ENCODE assay signal across 9 mouse cellular contexts in genomic region chr2:91931328-91932159, GRCm38 (mm10). TPM values are rescaled to one million over a fixed set of nuclear protein-coding genes. Genes with fewer than 3 reads are reported as not detected.
A peak's percentile ranks its signal among the peaks of the same experiment; 100 is the strongest.
DNase-seq lines count a peak whose midpoint lies in the region; ATAC-seq lines count a peak whose summit lies in the region.
"Had no signal": no experiment of that assay in that cellular context is flagged by ENCODE, and none has a peak within 500 bp of the region (broad histone marks: within the 10 kb centered on the region; RNA-seq: fewer than 3 reads in every experiment).

No protein-coding gene starts in this region.

- intact Hi-C loops in heart, postnatal 25 days (cut with DNase I): no loop called here

- DNase-seq in heart, postnatal 25 days (ENCODE audit: low spot score): no peak
- peak; percentile 91 for DNase-seq in ZHBTc4 (ENCODE audit: low read depth, low spot score)
- peak; percentile 96 for DNase-seq in forebrain, embryonic 10.5 days (ENCODE audit: extremely low spot score, low spot score)
- no peak for DNase-seq in urinary bladder, postnatal 10 days (ENCODE audit: low spot score)
- DNase-seq in frontal cortex, postnatal 14 days (ENCODE audit: low spot score in 2 of 2): no peak

- H3K36me3 ChIP-seq in heart, embryonic 12.5 days: peaks cover 38% of the 10 kb centered on the region
- H3K36me3 ChIP-seq in forebrain, embryonic 10.5 days (replicated peaks): peaks cover 63% of the 10 kb centered on the region
- H3K36me3 ChIP-seq in intestine, embryonic 16.5 days (ENCODE audit: control insufficient read depth, insufficient read depth, low read length): peaks cover 14% of the 10 kb centered on the region
- peaks cover 21% of the 10 kb centered on the region for H3K36me3 ChIP-seq in midbrain, embryonic 12.5 days

- ATAC-seq in heart, embryonic 12.5 days (ENCODE audit: insufficient number of reproducible peaks, low FRiP score): peak; percentile 61
- ATAC-seq in intestine, embryonic 16.5 days: peak; percentile 49
- ATAC-seq in midbrain, embryonic 12.5 days (ENCODE audit: low FRiP score, low read depth): peak; percentile 85

- 0 out of 2 replicates have a peak, but pooled peaks cover 2% of the 10 kb centered on the region for H3K27me3 ChIP-seq in heart, embryonic 12.5 days (replicated peaks)
- H3K27me3 ChIP-seq in forebrain, embryonic 10.5 days (ENCODE audit: poor library complexity, severe bottlenecking): peaks cover 13% of the 10 kb centered on the region; the same call in 1 of the 2 replicates
- H3K27me3 ChIP-seq in intestine, embryonic 16.5 days (replicated peaks; ENCODE audit: control insufficient read depth, insufficient read depth, low read length): no peaks in the 10 kb centered on the region
- peaks cover 6% of the 10 kb centered on the region; the same call in 1 of the 2 replicates for H3K27me3 ChIP-seq in midbrain, embryonic 12.5 days

- H3K27ac ChIP-seq in heart, embryonic 12.5 days (ENCODE audit: poor library complexity, severe bottlenecking): peak overlapping the region; percentile 89
- H3K27ac ChIP-seq in forebrain, embryonic 10.5 days: peak overlapping the region; percentile 100
- peak overlapping the region; percentile 86 for H3K27ac ChIP-seq in intestine, embryonic 16.5 days (ENCODE audit: low read length)
- H3K27ac ChIP-seq in midbrain, embryonic 12.5 days (replicated peaks): peak overlapping the region; percentile 94

- H3K4me1 ChIP-seq in heart, embryonic 12.5 days (replicated peaks): peaks cover 58% of the 10 kb centered on the region
- peaks cover 85% of the 10 kb centered on the region for H3K4me1 ChIP-seq in forebrain, embryonic 10.5 days
- H3K4me1 ChIP-seq in intestine, embryonic 16.5 days (ENCODE audit: control insufficient read depth, insufficient read depth, low read length): peaks cover 47% of the 10 kb centered on the region
- peaks cover 44% of the 10 kb centered on the region for H3K4me1 ChIP-seq in midbrain, embryonic 12.5 days

- peak overlapping the region; percentile 62 for H3K4me3 ChIP-seq in heart, embryonic 12.5 days
- H3K4me3 ChIP-seq in forebrain, embryonic 10.5 days: peak overlapping the region; percentile 83
- H3K4me3 ChIP-seq in intestine, embryonic 16.5 days (ENCODE audit: low read length): peak overlapping the region; percentile 63
- H3K4me3 ChIP-seq in midbrain, embryonic 12.5 days: peak overlapping the region; percentile 76

- WGBS in heart, embryonic 12.5 days: 2% methylated on average over 49 of the region's 50 CpGs
- under 1% methylated on average over 50 of the region's 50 CpGs for WGBS in forebrain, embryonic 10.5 days
- 3% methylated on average over 50 of the region's 50 CpGs for WGBS in intestine, embryonic 16.5 days
- under 1% methylated on average over 49 of the region's 50 CpGs for WGBS in midbrain, embryonic 12.5 days

- peak overlapping the region; percentile 68 for H3K4me2 ChIP-seq in heart, embryonic 12.5 days
- H3K4me2 ChIP-seq in intestine, embryonic 16.5 days (ENCODE audit: low read depth, low read length): peak overlapping the region; percentile 77
- H3K4me2 ChIP-seq in midbrain, embryonic 12.5 days (replicated peaks): peak overlapping the region; percentile 75

- H3K9me3 ChIP-seq in heart, embryonic 12.5 days (replicated peaks): no peaks in the 10 kb centered on the region
- H3K9me3 ChIP-seq in forebrain, embryonic 10.5 days: no peaks in the 10 kb centered on the region
- no peaks in the 10 kb centered on the region for H3K9me3 ChIP-seq in intestine, embryonic 16.5 days (ENCODE audit: control insufficient read depth, low read length)
- no peaks in the 10 kb centered on the region for H3K9me3 ChIP-seq in midbrain, embryonic 12.5 days

- peak overlapping the region; percentile 83 for H3K9ac ChIP-seq in heart, embryonic 12.5 days
- peak overlapping the region; percentile 79 for H3K9ac ChIP-seq in intestine, embryonic 16.5 days (ENCODE audit: low read depth, low read length)
- H3K9ac ChIP-seq in midbrain, embryonic 12.5 days (replicated peaks): peak overlapping the region; percentile 94

RNA-seq across cellular contexts. Expression of gene Mdk, which starts 0.6 kb away (rescaled TPM):
- 724 and 730 TPM in 2 replicates for polyA plus RNA-seq in heart, embryonic 12.5 days (2016; fragmentation: Nextera tagmentation; extraction: Ambion mirVana)
- 1 to 10 TPM; 4.4 TPM for total RNA-seq in heart, postnatal 25 days (2021)
- polyA plus RNA-seq in forebrain, embryonic 10.5 days (2016; fragmentation: Nextera tagmentation; extraction: Ambion mirVana): 1,773 and 1,865 TPM in 2 replicates
- 370 and 437 TPM in 2 replicates for polyA plus RNA-seq in intestine, embryonic 16.5 days (2015; fragmentation: Nextera tagmentation; extraction: Ambion mirVana)
- polyA plus RNA-seq in midbrain, embryonic 12.5 days (2016; fragmentation: Nextera tagmentation; extraction: Ambion mirVana): 672 and 763 TPM in 2 replicates

RNA-seq across cellular contexts. Expression of gene Chrm4, which starts 4.5 kb away (rescaled TPM):
- 0.15 TPM in 1 of 2 replicates, not detected in the other for polyA plus RNA-seq in heart, embryonic 12.5 days (2016; fragmentation: Nextera tagmentation; extraction: Ambion mirVana)
- not detected for total RNA-seq in heart, postnatal 25 days (2021)
- polyA plus RNA-seq in forebrain, embryonic 10.5 days (2016; fragmentation: Nextera tagmentation; extraction: Ambion mirVana): 0.12 and 0.77 TPM in 2 replicates
- 0.23 and 0.33 TPM in 2 replicates for polyA plus RNA-seq in intestine, embryonic 16.5 days (2015; fragmentation: Nextera tagmentation; extraction: Ambion mirVana)
- polyA plus RNA-seq in midbrain, embryonic 12.5 days (2016; fragmentation: Nextera tagmentation; extraction: Ambion mirVana): 0.31 and 0.56 TPM in 2 replicates

RNA-seq across cellular contexts. Expression of gene Gm9821, which starts 14.0 kb away (rescaled TPM):
- 3.2 and 4.0 TPM in 2 replicates for polyA plus RNA-seq in heart, embryonic 12.5 days (2016; fragmentation: Nextera tagmentation; extraction: Ambion mirVana)
- not detected for total RNA-seq in heart, postnatal 25 days (2021)
- 0.44 and 0.52 TPM in 2 replicates for polyA plus RNA-seq in forebrain, embryonic 10.5 days (2016; fragmentation: Nextera tagmentation; extraction: Ambion mirVana)
- 0.28 and 0.55 TPM in 2 replicates for polyA plus RNA-seq in intestine, embryonic 16.5 days (2015; fragmentation: Nextera tagmentation; extraction: Ambion mirVana)
- 0.37 TPM in 2 replicates for polyA plus RNA-seq in midbrain, embryonic 12.5 days (2016; fragmentation: Nextera tagmentation; extraction: Ambion mirVana)
- total RNA-seq: left cerebral cortex, postnatal 36 days had no signal

RNA-seq across cellular contexts. Expression of gene Dgkz, which starts 44.1 kb away (rescaled TPM):
- polyA plus RNA-seq in heart, embryonic 12.5 days (2016; fragmentation: Nextera tagmentation; extraction: Ambion mirVana): 43.8 and 48.8 TPM in 2 replicates
- 10 to 100 TPM; 37.7 to 46.9 TPM for total RNA-seq in heart, postnatal 25 days (2021)
- 35.1 and 39.1 TPM in 2 replicates for polyA plus RNA-seq in forebrain, embryonic 10.5 days (2016; fragmentation: Nextera tagmentation; extraction: Ambion mirVana)
- 46.4 and 66.7 TPM in 2 replicates for polyA plus RNA-seq in intestine, embryonic 16.5 days (2015; fragmentation: Nextera tagmentation; extraction: Ambion mirVana)
- 24.5 and 26.1 TPM in 2 replicates for polyA plus RNA-seq in midbrain, embryonic 12.5 days (2016; fragmentation: Nextera tagmentation; extraction: Ambion mirVana)

Comparison
In these comparisons a context has a peak if more than half of its experiments do, and no peak if none do; other contexts are left out.
1. DNase-seq: peak in ZHBTc4 (single experiment) and forebrain, embryonic 10.5 days (single experiment); none in heart, postnatal 25 days (single experiment), urinary bladder, postnatal 10 days (single experiment) and frontal cortex, postnatal 14 days (0 of 2).
2. Peak in every context shown above with its lines, with median percentiles within 50 percentile points of each other: ATAC-seq, H3K27ac ChIP-seq, H3K4me2 ChIP-seq, H3K4me3 ChIP-seq and H3K9ac ChIP-seq.